11 mouse cellular contexts compared by ENCODE assay signal in the genomic region with DNA sequence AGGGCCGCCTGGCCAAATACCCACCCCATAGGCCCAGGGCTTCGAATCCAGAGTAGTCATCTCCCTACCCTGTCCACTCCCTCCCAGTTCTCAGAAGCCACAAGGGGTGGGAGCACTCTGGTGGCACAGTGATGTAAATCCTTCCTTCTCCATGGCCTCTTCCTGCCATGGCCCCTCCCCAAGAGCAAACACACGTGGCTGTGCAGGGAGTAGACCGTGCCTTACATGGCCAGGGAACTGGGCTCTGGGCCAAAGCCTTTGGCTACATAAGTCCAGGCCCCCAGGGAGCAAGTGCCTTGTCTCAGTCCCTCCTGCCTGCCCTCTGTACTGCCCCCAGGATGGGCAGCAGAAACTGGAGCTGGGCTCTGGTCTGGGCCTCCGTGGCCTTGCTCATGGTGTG. TPM values are rescaled to one million over a fixed set of nuclear protein-coding genes. Genes with fewer than 3 reads are reported as not detected.
DNase-seq lines count a peak whose midpoint lies in the region; ATAC-seq lines count a peak whose summit lies in the region.
"Had no signal": no experiment of that assay in that cellular context is flagged by ENCODE, and none has a peak within 500 bp of the region (broad histone marks: within the 10 kb centered on the region; RNA-seq: fewer than 3 reads in every experiment).

A gene (plus strand): TSS at position 292 of the 400 bp plus-strand sequence.

- H3K36me3 ChIP-seq in kidney, embryonic 16.5 days (ENCODE audit: insufficient read depth, low read length): no peaks in the 10 kb centered on the region
- no peaks in the 10 kb centered on the region for H3K36me3 ChIP-seq in lung, embryonic 15.5 days
- H3K36me3 ChIP-seq: embryonic facial prominence, embryonic 13.5 days had no signal

- H3K4me3 ChIP-seq in kidney, embryonic 16.5 days (ENCODE audit: low read length): no peak within 1 kb of the TSS
- H3K4me3 ChIP-seq in lung, embryonic 15.5 days: no peak within 1 kb of the TSS
- H3K4me3 ChIP-seq: embryonic facial prominence, embryonic 13.5 days had no signal

- WGBS in kidney, embryonic 16.5 days: 65% methylated on average over 5 of the region's 5 CpGs
- WGBS in lung, embryonic 15.5 days: 50% methylated on average over 5 of the region's 5 CpGs

- no peak within 1 kb of the TSS for H3K9ac ChIP-seq in kidney, embryonic 16.5 days (replicated peaks; ENCODE audit: low read length)
- no peak within 1 kb of the TSS for H3K9ac ChIP-seq in lung, embryonic 15.5 days
- H3K9ac ChIP-seq: embryonic facial prominence, embryonic 13.5 days had no signal

- no peaks in the 10 kb centered on the region for H3K27me3 ChIP-seq in kidney, embryonic 16.5 days (ENCODE audit: insufficient read depth, low read length)
- H3K27me3 ChIP-seq in lung, embryonic 15.5 days: no peaks in the 10 kb centered on the region
- H3K27me3 ChIP-seq: embryonic facial prominence, embryonic 13.5 days; Patski had no signal

- ATAC-seq in kidney, embryonic 16.5 days (ENCODE audit: low FRiP score, low TSS enrichment): no peak
- peak; percentile 46 for ATAC-seq in common myeloid progenitor, adult 5-6 weeks (replicated peaks; ENCODE audit: low read depth, poor library complexity, severe bottlenecking)
- peak; percentile 60 for ATAC-seq in lung, embryonic 15.5 days (ENCODE audit: borderline replicate concordance, extremely low read depth, low FRiP score, low TSS enrichment)
- ATAC-seq: Patski had no signal

- DNase-seq in adrenal gland, postnatal 14 days: peak; percentile 53
- DNase-seq in adrenal gland, adult 2 months: no peak
- peak; percentile 14 to 64 for DNase-seq in kidney, postnatal 25 days
- no peak for DNase-seq in gastrocnemius, postnatal 36 days
- no peak for DNase-seq in layer of hippocampus, adult 9-10 months (ENCODE audit: low spot score)

- H3K9me3 ChIP-seq in kidney, embryonic 16.5 days (ENCODE audit: low read length): no peaks in the 10 kb centered on the region
- H3K9me3 ChIP-seq in lung, embryonic 15.5 days: no peaks in the 10 kb centered on the region
- H3K9me3 ChIP-seq: embryonic facial prominence, embryonic 13.5 days had no signal

- intact Hi-C loops in gastrocnemius, postnatal 36 days (cut with DNase I): no loop called here

- no peak within 1 kb of the TSS for H3K27ac ChIP-seq in kidney, embryonic 16.5 days (ENCODE audit: low read length)
- H3K27ac ChIP-seq in lung, embryonic 15.5 days: no peak within 1 kb of the TSS
- H3K27ac ChIP-seq: embryonic facial prominence, embryonic 13.5 days had no signal

- no peak within 1 kb of the TSS for H3K4me2 ChIP-seq in kidney, embryonic 16.5 days (replicated peaks; ENCODE audit: low read depth, low read length)
- no peak within 1 kb of the TSS for H3K4me2 ChIP-seq in lung, embryonic 15.5 days
- H3K4me2 ChIP-seq: embryonic facial prominence, embryonic 13.5 days had no signal

- H3K4me1 ChIP-seq in kidney, embryonic 16.5 days (ENCODE audit: insufficient read depth, low read length): 0 out of 2 replicates have a peak, but pooled peaks cover 5% of the 10 kb centered on the region
- H3K4me1 ChIP-seq in lung, embryonic 15.5 days: peaks cover 7% of the 10 kb centered on the region; the same call in 1 of the 2 replicates
- H3K4me1 ChIP-seq: embryonic facial prominence, embryonic 13.5 days had no signal

RNA-seq across cellular contexts. Expression of the gene that starts here (rescaled TPM):
- total RNA-seq in adrenal gland, postnatal 14 days (2021): not detected in 2 replicates
- total RNA-seq in adrenal gland, adult 2 months (2021): not detected
- not detected in 2 replicates for polyA plus RNA-seq in adrenal gland, adult 2 months (2012; rRNA removed)
- polyA plus RNA-seq in kidney, embryonic 16.5 days (2015; fragmentation: Nextera tagmentation; extraction: Ambion mirVana): 0.02 TPM in 1 of 2 replicates, not detected in the other
- total RNA-seq in common myeloid progenitor, adult 5-6 weeks (2017): 0.05 TPM in 2 replicates
- 0.23 and 0.25 TPM in 2 replicates for polyA plus RNA-seq in lung, embryonic 15.5 days (2015; fragmentation: Nextera tagmentation; extraction: Ambion mirVana)
- total RNA-seq in gastrocnemius, postnatal 36 days (2021): not detected
- total RNA-seq: neutrophil, adult 5-6 weeks had no signal
- polyA plus RNA-seq: embryonic facial prominence, embryonic 13.5 days; Patski had no signal

Comparison
In these comparisons a context has a peak if more than half of its experiments do, and no peak if none do; other contexts are left out.
1. Peak in DNase-seq in adrenal gland, postnatal 14 days; RNA of the gene not detected or under 1 TPM.
2. Peak in ATAC-seq in common myeloid progenitor, adult 5-6 weeks; RNA of the gene not detected or under 1 TPM.
3. Peak in ATAC-seq in lung, embryonic 15.5 days; RNA of the gene not detected or under 1 TPM.
4. DNase-seq: peak in kidney, postnatal 25 days (2 of 2); none in adrenal gland, adult 2 months (single experiment), gastrocnemius, postnatal 36 days (0 of 2) and layer of hippocampus, adult 9-10 months (single experiment).